Mouse (Mus musculus): ENCODE data around the gene Spi1.

Spi1 gene

DNA sequence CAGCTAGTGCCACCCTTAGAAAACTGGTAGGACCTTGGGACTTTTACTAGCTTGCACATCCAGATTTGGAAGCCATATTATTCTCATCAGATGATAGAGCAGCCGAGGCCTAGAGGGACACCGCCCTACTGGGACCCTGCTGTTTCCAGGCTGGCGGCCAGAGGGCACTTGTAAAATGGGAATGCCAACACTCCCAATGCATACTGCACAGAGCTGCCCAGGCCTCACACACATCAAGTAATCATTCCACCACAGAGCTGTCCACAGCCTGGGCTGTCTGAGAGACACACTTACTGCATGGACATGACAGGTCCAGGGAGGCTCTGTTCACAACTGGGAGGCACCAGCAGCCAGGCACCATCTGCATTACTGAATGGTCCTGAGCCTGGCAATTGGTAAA is 15.7 kb upstream of the Spi1 start:
- DNase-seq (ENCODE audit: low read depth, low spot score), result no peak

DNA sequence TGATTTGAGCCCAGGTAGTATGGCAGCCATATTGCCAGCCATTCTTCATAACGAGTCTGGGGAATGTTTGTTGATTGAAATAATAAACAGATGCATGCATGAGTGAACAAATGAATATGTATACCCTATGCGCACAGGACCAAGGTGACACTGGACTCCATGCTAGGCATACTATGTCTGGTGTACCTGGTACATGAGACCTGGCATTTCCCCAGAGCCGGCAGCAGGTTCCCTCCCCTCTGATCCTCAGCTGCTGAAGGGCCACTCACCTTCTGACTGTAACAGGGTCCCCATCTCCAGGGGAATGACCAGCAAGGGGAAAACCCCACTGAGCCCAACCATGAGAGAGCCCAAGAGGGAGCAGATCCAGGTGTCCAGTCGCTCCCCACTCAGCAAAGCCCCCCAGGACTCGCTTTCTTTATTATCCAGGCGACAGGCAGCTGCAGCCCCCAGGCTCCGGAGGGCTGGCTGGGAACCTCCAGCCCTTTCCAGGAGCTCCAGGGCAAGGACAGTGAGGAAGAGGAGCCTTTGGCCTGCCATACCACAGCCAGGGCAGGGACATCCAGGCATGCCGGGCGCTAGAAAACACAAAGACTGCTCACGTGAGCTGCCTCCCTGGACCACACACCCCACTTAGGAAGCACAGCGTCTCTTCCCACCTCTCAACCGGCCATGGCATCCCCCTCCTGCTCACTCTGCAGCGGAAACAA is 13.9 kb upstream of the Spi1 start:
- no peak for DNase-seq (ENCODE audit: low read depth, low spot score)

DNA sequence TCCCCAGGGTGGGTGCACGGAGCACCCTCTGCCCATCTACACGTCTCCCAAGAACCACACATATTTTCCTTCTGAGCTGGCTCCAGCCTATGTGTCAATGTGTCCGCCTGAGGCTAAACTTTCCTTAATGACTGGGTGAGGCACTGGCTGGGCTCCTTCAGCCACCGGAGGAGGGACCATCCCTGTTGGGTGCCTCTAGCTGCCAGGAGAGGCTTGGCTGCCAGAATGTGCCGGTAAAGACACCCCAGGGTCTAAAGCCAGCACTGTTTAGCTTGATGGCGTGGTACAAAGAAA is 13.4 kb upstream of the Spi1 start:
- no peak for DNase-seq (ENCODE audit: low read depth, low spot score)

DNA sequence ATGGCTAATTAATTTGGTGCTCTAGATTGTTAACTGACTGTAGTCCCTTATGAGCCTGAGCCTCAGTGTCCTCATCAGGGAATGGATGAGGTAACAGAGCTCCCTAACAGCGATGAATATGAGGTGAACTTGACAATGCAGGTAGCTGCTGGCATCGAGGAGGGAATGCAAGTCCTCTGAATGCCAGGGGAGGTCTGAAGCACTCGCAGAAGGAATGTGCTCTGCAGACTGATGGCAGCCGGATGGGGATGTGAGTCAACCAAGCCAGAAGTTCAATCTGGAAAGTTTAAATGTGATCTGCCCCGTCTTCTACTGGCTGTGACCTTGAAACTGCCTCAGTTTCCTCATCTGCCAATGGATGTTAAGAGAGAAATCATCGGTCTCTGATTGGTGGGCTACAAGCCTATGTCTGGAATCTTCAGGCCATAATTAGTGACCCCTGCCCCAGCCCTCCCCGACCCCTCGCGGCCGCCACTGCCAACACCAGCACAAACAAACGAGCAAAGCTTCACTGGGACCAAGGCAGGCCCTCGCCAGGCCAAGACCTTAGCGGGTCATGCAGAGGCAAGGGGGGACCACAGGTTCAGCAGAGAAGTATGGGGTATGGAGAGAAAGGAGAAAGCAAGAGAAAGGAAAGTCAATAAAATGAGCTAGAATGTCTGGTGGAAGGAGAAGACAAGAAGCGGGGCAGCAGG is 12.7 kb upstream of the Spi1 start:
- no peak for DNase-seq (ENCODE audit: low read depth, low spot score)

DNA sequence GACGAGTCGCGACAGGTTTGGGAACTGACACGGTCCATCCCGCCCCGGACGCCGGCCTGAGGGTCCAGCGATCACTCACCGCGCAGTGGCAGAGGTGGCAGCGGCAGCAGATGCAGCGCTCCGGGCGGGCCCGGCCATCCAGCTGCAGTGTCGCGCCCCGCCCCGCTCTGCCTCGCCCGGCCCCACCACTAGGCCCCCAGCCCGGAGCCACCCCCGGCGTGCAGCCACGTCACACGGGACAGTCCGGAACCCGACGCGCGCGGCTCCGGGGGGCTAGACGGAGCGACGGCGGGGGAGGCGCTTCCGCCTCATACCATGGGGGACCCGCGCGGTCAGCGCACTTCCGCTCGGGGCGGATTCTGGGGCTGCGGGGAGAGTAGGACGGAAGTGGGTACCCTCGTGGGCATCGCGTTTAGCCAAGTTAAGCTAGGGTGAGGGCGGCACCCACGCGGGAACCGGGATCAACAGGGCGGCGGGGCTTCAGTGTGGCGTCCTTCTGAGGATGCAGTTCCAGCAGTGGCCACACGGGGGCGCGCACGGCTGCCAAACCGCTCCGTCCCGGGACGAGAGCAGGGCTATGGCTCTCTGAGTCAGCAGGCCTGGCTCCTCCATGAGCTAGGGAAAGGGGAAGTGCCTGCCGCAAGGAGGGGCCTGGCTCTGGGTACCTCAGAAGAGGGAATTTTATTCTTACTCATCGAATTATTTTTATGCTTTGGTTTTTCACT is 12.0 kb upstream of the Spi1 start, which contains the start of gene Slc39a13:
TSS of gene Slc39a13 (minus strand) at position 342 of the 725 bp plus-strand sequence.
- peak; percentile 96 for DNase-seq (ENCODE audit: low read depth, low spot score)

DNA sequence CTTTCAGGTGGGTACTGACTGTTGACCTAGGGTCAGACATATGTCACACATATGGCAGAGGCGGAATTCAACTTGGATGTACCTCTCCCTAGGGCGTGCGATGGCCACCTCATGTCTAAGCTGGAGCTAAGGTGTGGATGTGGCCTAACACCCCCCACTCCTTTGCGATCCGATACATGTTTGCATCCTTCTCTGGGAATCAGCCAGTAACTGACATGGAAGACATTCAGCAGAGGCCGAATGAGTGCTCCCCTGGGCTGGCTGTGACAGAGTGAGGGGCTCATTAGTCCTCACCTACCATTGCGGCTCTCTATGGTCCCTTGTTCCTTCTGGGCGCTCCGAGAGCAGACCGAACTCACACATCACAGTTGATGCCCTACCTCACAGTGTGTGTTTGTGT is 11.1 kb upstream of the Spi1 start:
- no peak for DNase-seq (ENCODE audit: low read depth, low spot score)

DNA sequence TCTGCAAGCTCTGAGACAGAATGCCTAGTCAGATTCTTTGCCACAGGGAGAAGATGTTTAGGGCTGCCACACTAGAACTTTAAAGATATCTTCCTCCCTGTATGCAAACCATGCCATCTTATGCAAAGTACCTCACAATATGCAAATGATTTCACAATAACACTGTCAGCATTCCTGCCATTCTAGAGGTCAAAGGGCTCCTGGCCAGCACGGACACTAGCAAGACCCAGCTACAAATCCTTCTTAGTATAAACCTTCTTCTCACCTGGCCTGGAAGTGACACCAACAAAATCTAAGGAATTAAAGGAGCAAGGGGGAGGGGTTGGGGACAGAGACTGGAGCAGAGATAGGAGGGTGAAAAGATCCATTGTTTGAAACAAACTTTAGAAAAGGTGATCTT is 10.1 kb upstream of the Spi1 start:
- DNase-seq (ENCODE audit: low read depth, low spot score), result no peak

DNA sequence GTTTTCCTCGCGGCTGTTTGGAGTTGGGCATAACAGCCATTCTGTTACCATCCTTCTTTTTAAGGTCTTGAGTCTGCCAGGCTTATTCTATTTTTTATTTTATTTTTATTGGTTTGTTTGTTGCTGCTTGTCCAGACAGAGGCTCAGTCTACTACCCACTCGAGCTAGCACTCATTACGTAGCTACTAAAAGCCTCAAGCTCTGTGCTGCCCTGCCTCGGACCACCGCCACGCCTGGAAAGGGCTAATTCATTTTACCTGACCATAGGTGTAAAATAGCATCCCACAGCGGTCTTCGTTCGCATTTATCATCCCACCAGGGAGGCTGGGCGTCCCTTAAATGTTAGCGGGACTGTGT is 4.3 kb upstream of the Spi1 start:
- DNase-seq (ENCODE audit: low read depth, low spot score), result no peak

DNA sequence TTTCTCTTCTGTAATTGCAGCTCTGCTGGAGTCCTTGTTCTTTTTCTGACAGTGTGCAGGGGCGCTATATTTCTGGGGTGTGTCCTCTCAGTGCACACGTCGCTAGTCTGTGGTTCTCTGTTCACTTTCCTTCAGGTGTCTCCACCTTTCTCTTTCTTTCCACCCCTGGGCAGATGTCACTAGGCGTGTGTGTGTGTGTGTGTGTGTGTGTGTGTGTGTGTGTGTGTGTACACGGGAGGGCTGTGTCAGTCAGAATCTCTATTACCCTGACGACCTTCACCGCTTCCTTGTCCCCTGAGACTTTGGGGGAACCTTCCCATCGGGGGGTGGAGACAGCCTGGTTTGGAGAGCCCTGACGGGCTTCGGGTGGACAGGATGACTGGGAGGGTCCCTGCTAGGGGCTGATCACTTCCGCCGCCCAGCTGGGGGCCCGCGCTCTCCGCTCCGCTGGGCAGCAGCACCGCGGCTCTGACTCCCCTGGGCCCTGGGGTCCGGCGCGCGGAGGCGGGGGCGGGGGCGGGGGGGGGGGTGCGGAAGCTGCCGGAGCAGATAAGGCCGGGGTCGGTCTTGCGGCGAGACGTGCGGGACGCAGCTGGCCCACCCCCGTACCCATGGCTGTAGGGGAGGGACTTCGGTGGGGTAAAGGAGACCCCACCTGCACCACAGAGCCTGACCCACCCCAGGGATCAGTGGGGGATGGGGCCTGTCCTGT is 3.7 kb upstream of the Spi1 start:
- no peak for DNase-seq (ENCODE audit: low read depth, low spot score)

DNA sequence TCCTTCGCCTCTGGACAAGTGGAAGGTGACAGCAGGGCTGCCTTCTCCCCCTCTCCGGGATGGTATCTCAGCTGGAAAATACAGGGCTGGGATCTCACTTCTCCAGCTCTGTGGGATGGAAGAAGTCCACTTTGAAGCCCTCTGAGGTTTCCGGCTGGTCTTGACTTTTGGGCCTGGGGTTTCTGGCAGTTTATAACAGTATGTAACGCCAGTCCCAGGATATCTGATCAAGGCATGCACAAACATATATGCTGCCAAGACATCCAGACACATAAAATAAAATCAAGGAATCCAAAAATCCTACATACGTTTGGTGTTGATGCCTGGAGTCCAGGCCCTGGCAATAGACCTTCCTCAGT is 3.2 kb upstream of the Spi1 start:
- no peak for DNase-seq (ENCODE audit: low read depth, low spot score)

DNA sequence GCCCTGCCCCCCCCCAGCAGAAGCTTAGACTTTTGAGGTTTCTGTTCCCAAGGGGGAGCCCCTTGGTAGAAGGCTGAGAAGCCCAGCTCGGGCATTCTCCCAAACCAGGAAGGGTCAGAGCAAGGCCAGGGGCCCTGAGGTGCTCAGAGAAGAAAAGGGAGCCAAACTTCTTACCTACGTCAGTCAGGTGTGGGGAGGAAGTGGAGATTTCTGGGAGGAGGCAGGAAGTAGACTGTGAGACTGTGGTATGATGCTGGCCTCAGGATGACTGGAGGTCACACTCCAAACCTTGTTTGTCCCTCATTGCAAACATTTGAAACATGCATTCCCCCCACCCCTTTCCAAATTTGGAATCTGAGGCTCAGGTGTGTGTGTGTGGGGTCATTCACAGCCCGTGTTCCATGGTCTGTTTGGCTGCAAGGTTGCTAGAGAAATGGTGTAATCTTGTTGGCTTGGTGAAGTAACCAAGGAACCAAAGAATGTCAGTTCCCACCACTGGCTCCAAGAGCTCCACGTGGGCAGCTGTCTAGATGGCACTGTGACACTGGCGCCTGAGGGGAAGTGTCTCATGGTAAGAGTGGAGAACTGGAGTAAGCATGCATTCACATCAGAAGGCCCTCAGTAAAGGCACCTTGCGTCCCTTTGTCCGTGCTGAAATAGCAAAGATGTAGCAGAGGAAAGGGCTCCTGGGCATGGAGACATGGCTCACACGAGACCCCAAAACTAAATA is 1.2 kb upstream of the Spi1 start:
- DNase-seq (ENCODE audit: low read depth, low spot score), result no peak

DNA sequence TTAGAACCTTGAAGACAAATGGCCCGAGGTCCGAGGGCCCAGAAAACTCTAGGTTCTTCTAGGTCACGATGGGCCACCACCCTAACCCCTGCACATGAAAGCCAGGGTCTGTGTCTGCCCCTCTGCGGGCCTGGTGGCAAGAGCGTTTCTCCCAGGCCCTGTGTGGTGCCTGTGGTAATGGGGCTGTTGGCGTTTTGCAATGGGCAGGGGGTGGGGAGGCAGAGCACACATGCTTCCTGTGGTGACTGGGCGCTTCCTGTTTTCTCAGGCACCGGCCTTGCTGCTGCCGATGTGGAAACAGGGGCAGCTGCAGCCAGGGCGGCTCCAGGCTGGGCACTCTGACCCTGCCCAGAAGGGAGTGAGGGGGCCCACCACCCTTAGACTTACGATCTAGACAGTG is 654 bp downstream of the Spi1 start:
- peak; percentile 63 for DNase-seq (ENCODE audit: low read depth, low spot score)

DNA sequence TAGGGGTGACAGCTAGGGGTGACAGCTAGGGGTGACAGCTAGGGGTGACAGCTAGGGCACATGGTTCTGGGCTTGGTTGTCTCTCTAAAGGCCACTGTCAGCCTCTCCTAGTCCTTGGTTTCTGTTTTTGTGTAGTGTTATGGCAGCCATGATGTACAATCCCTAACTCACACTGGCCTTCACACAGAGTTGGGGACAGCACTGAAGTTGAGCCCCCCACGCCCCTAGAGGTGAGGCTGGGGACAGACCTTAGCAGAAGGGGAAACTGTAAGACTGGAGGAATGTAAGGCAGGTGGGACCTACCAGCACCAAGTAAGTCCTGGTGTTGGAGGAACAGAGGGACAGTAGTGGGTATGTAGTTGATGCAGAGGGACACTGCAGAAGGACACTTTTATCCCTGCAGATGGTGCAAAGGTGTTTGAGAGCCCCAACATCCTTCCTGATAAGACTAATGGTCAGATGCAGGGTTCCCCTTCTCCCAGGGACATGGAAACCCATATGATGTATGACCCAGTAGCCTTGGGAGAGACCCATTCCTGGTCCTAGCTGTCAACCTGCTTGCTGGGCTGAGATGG is 1.3 kb downstream of the Spi1 start:
- no peak for DNase-seq (ENCODE audit: low read depth, low spot score)

DNA sequence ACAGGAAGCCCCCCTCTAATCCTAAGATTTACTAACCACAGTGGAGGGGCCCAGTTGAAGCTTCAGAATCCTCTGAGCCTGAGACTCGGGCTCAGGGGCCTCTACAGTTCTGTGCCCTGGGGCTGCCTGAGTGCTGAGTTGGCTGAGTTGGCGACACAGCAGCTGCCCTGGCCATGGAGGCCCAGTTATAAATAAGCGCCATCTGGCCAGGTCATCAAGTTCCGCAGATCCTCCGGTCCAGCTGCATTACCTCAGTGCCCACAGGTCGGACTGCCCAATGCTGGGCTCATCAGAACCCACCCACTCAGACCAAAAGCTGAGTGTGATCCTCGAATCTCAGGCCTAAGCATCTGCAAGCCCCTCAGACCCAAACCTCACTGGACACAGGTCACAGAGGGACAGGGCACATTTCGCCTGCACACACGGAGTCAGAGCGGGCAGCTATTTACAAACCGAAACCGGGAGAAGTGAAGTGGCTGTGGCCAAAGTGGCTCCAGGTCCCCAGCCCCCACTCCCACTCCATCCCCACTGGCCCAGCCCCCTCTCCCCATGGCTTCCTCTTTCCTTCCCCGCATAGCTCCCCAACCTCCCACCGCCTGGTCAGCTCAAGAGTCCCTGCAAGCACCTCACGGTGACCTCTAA is 2.1 kb downstream of the Spi1 start:
- DNase-seq (ENCODE audit: low read depth, low spot score), result peak; percentile 92

DNA sequence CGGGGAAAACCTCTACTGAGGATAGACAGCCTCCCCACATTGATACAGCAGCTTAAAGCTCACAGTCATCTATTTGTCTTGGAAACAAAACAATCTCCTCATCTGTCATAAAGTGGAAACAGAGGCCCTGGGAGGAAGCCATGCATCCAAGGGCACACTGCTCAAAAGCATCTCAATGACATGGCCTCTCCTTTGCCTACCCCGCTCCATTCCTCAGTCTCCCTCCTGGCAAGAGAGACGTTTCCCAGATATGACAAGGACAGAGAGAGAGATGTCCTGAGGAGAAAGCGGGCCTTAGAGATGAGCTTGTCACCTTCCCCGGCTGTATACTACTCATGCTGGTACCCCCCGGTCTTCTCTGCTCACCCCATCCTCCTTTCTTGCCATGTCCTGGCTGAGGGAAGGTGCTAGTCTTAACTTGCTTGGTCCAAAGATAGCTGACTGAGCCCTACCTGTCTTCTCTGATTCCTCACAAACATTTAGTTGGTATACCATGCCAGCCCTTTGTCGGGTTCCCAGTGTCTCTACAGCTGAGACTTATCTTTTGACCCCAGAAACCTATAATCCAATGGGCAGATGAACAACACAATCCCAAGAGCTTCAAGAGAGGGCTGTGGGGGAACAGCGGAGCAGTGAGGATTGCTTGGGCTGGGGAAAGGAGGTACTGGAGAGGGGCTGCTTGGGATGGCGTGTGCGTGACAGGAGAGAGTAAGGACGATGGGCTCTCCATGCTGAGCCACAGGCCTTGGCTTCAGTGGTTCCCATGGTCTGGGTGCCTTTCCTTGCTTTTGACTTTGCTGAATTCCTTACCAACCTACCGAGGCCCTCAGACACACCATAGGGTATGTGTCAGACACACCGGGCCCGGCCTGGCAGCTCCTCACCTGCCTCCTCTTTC is 3.6 kb downstream of the Spi1 start:
- DNase-seq (ENCODE audit: low read depth, low spot score), result no peak

DNA sequence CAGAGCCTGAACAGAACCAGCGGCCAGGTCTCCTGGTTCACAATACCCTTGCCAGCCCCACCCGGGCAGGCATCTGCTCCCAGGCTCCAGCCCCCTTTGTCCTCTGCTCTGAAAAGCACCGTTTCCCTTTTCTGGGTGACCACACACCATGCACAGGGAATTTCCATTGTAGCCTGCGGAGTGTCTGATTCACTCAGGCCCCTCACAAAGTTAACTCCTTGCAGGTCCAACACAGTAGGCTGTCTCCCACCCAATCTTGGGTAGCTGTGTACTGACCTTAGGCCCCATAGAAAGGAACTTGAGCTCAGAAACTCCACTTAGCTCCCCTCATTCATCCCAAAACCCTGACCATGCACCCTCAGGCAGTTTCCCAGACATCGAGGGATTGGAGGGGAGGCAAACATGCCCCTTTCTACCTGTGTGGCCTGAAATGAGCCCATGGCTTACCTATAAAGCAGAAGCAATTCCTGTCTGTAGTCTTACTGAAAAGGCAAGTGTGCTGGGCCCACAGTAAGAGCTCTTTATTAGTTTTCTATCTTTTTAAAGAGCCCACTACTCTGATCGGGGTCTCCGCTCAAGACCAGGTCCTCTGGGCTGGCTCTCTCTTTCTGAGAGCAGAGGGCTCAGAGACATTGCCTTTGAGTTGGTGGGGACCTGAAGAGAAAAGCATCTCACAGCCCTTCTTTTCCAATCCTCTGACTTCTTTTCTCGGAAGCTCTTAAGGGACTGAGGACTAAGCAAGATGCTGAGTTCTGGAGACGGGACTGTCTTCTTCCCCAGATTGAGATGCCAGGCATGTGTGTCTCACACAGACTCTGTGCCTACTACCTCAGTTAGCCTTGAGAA is 4.4 kb downstream of the Spi1 start:
- no peak for DNase-seq (ENCODE audit: low read depth, low spot score)

DNA sequence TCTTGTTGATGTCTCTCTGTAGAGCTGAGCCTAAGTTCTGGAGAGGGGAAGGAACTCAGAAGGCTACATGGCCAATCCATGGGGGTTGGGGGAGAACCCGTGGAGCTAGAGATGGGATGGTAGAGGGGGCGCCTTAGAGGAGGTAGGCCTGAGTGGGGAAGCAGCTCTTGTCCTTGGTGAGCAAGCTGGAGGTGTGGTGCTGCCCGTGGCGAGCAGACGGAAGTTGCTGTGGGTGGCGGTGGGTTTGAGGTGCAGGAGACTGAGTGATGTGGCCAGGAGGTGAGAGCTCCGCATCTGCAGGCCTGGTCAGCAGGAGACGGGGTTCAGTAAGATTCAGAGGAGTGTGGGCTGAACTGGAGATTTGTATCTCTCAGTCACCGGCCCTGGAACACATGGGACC is 5.3 kb downstream of the Spi1 start:
- DNase-seq (ENCODE audit: low read depth, low spot score), result no peak

DNA sequence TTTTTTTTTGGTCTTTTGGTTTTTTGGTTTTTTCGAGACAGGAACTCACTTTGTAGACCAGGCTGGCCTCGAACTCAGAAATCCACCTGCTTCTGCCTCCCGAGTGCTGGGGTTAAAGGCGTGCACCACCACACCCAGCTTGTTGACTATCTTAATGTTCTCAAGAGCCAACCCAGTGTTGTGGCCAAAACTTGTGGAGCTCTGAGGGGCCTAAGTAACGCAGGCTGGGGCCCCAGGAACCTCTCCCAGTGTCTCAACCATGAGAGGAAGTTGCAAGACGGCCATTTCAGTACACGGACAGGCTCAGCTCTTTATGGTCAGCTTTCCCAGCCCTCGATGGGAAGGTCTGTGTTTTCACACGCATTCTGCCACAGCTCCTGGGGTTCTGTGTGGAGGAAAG is 6.8 kb downstream of the Spi1 start:
- no peak for DNase-seq (ENCODE audit: low read depth, low spot score)

DNA sequence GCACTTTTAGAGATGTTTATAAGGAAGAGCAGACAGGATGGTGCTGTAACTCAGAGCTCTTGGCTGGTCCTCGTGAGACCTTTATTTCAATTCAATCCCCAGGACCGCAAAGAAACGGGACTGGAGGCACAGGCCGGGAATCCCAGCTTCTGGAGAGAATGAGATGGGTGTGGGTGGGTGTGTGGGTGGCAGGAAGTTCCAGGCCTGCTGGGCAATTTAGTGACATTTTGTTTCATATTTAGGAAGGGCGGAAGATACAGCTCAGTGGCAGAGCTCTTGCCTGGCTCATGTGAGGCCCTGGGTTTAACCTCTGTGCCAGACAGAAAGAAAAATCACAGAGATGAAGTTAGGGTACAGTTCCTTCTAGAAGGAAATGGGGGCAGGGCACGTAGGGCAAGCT is 8.0 kb downstream of the Spi1 start:
- DNase-seq (ENCODE audit: low read depth, low spot score), result no peak

All from skeletal muscle tissue, adult 2 months (tissue).